In the genomic region with DNA sequence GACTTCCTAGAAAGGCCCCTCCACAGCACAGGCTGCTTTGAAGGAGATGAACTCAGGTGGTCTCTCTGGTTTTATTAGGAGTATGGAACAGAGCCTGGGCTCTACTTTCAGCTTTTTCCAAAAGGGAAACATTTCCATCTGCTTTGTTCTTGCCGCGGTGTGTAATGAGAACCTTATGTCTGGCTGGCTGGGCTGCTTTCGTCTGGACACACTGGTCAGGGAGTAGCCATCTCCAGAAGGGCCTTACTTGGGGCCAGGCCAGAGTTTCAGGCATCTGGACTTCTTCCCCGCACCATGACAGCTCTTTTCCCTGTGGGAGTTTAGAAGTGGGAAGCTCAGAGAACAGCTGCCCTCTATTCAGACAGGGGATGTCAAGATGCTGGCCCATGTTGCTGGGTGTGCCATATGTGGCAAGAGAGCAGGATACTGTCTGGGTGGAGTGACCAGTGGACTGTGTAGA, we compare ENCODE assay signal across 8 mouse cellular contexts. TPM values are rescaled to one million over a fixed set of nuclear protein-coding genes. Genes with fewer than 3 reads are reported as not detected.
DNase-seq lines count a peak whose midpoint lies in the region; ATAC-seq lines count a peak whose summit lies in the region.

No protein-coding gene starts in this region.

- peak; percentile 40; the same call in 1 of the 2 replicates for ATAC-seq in heart, embryonic 11.5 days (replicated peaks; ENCODE audit: insufficient number of reproducible peaks, low FRiP score, low TSS enrichment)
- ATAC-seq in stomach, embryonic 16.5 days (ENCODE audit: insufficient read depth, low FRiP score): peak; percentile 85; the same call in 1 of the 2 replicates
- no peak for ATAC-seq in frontal cortex, adult (ENCODE audit: low TSS enrichment)
- ATAC-seq in megakaryocyte progenitor cell, adult 5-6 weeks (replicated peaks; ENCODE audit: poor library complexity): no peak

- H3K27ac ChIP-seq in heart, embryonic 11.5 days (ENCODE audit: low read depth, low read length): no peak overlapping the region
- peak overlapping the region; percentile 4; the same call in 1 of the 2 replicates for H3K27ac ChIP-seq in stomach, embryonic 16.5 days (ENCODE audit: low read length)

- H3K27me3 ChIP-seq in heart, embryonic 11.5 days (ENCODE audit: control insufficient read depth, insufficient read depth, low read length): no peaks in the 10 kb centered on the region
- no peaks in the 10 kb centered on the region for H3K27me3 ChIP-seq in stomach, embryonic 16.5 days (ENCODE audit: control insufficient read depth, insufficient read depth, low read length)

- no peak overlapping the region for H3K9ac ChIP-seq in heart, embryonic 11.5 days (ENCODE audit: low read depth, low read length)
- H3K9ac ChIP-seq in stomach, embryonic 16.5 days (ENCODE audit: low read length): no peak overlapping the region

- 55% methylated on average over 4 of the region's 4 CpGs for WGBS in heart, embryonic 11.5 days (ENCODE audit: insufficient replicate concordance)
- 39% methylated on average over 4 of the region's 4 CpGs for WGBS in stomach, embryonic 16.5 days

- H3K4me1 ChIP-seq in heart, embryonic 11.5 days (ENCODE audit: control insufficient read depth, insufficient read depth, low read length): no peaks in the 10 kb centered on the region
- H3K4me1 ChIP-seq in stomach, embryonic 16.5 days (ENCODE audit: control insufficient read depth, insufficient read depth, low read length): peaks cover 7% of the 10 kb centered on the region

- no peaks in the 10 kb centered on the region for H3K36me3 ChIP-seq in heart, embryonic 11.5 days (ENCODE audit: control insufficient read depth, insufficient read depth, low read length)
- no peaks in the 10 kb centered on the region for H3K36me3 ChIP-seq in stomach, embryonic 16.5 days (ENCODE audit: control insufficient read depth, insufficient read depth, low read length)

- H3K4me2 ChIP-seq in heart, embryonic 11.5 days: no peak overlapping the region
- no peak overlapping the region for H3K4me2 ChIP-seq in stomach, embryonic 16.5 days (ENCODE audit: low read depth, low read length)

- peak; percentile 9 to 25 for DNase-seq in cerebellum, postnatal 14 days
- no peak for DNase-seq in cerebellum, postnatal 25 days
- peak; percentile 78 to 83 for DNase-seq in kidney, postnatal 4 days
- no peak for DNase-seq in right cerebral cortex, adult 18-20 months

- no peaks in the 10 kb centered on the region for H3K9me3 ChIP-seq in heart, embryonic 11.5 days (replicated peaks; ENCODE audit: control insufficient read depth, low read length)
- no peaks in the 10 kb centered on the region for H3K9me3 ChIP-seq in stomach, embryonic 16.5 days (replicated peaks; ENCODE audit: control insufficient read depth, low read length)

- H3K4me3 ChIP-seq in heart, embryonic 11.5 days (ENCODE audit: low read depth, low read length): no peak overlapping the region
- no peak overlapping the region for H3K4me3 ChIP-seq in stomach, embryonic 16.5 days (replicated peaks; ENCODE audit: low read length)

RNA-seq across cellular contexts. Expression of a gene that starts 40.0 kb away (rescaled TPM):
- 2.3 and 2.4 TPM in 2 replicates for polyA plus RNA-seq in heart, embryonic 11.5 days (2014; fragmentation: Nextera tagmentation; extraction: Ambion mirVana)
- polyA plus RNA-seq in stomach, embryonic 16.5 days (2015; fragmentation: Nextera tagmentation; extraction: Ambion mirVana): 5.0 and 6.4 TPM in 2 replicates
- total RNA-seq in megakaryocyte progenitor cell, adult 5-6 weeks (2015): not detected in 2 replicates
- total RNA-seq in megakaryocyte progenitor cell, adult 5-6 weeks (2017): not detected in 2 replicates

RNA-seq across cellular contexts. Expression of a gene that starts 50.1 kb away (rescaled TPM):
- polyA plus RNA-seq in heart, embryonic 11.5 days (2014; fragmentation: Nextera tagmentation; extraction: Ambion mirVana): 36.5 and 37.5 TPM in 2 replicates
- polyA plus RNA-seq in stomach, embryonic 16.5 days (2015; fragmentation: Nextera tagmentation; extraction: Ambion mirVana): 29.4 and 29.6 TPM in 2 replicates
- 60.1 and 62.4 TPM in 2 replicates for total RNA-seq in megakaryocyte progenitor cell, adult 5-6 weeks (2015)
- total RNA-seq in megakaryocyte progenitor cell, adult 5-6 weeks (2017): 49.5 and 60.7 TPM in 2 replicates

RNA-seq across cellular contexts. Expression of a gene that starts 50.2 kb away (rescaled TPM):
- 41.7 and 47.0 TPM in 2 replicates for polyA plus RNA-seq in heart, embryonic 11.5 days (2014; fragmentation: Nextera tagmentation; extraction: Ambion mirVana)
- polyA plus RNA-seq in stomach, embryonic 16.5 days (2015; fragmentation: Nextera tagmentation; extraction: Ambion mirVana): 41.1 and 45.6 TPM in 2 replicates
- total RNA-seq in megakaryocyte progenitor cell, adult 5-6 weeks (2015): 50.8 and 54.4 TPM in 2 replicates
- total RNA-seq in megakaryocyte progenitor cell, adult 5-6 weeks (2017): 99.9 and 112 TPM in 2 replicates

Comparison
In these comparisons a context has a peak if more than half of its experiments do, and no peak if none do; other contexts are left out.
1. DNase-seq: peak in cerebellum, postnatal 14 days (2 of 2) and kidney, postnatal 4 days (2 of 2); none in cerebellum, postnatal 25 days (0 of 2) and right cerebral cortex, adult 18-20 months (single experiment).
2. ATAC-seq: peak in heart, embryonic 11.5 days (single experiment) and stomach, embryonic 16.5 days (single experiment); none in frontal cortex, adult (single experiment) and megakaryocyte progenitor cell, adult 5-6 weeks (single experiment).